Mouse (Mus musculus): ENCODE measurements at regions not wholly inside any gene's neighbourhood (a gene's known extent, or its start where the extent isn't known, plus 50 kb on each side); places are given as distances from the start of the nearest gene placed in this dataset.

DNA sequence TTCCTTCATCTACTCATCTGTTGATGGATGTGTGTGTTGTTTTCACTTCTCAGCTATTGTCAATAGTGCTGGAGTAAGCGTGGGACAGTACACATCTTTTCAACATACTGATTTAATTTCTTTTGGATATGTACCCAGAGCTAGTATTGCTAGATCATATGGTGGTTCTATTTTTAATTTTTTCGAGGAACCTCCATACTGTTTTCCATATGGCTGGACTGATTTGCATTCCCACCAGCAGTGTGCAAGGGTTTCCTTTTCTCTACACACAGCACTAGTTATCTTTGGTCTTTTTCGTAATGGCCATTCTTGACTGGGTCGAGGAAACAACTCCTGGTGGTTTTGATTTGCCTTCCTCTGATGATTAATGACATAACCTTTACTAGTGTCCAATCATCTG is 943.0 kb downstream of the Gsdmc2 start:
- DNase-seq (ENCODE audit: low spot score in 2 of 2): no peak

DNA sequence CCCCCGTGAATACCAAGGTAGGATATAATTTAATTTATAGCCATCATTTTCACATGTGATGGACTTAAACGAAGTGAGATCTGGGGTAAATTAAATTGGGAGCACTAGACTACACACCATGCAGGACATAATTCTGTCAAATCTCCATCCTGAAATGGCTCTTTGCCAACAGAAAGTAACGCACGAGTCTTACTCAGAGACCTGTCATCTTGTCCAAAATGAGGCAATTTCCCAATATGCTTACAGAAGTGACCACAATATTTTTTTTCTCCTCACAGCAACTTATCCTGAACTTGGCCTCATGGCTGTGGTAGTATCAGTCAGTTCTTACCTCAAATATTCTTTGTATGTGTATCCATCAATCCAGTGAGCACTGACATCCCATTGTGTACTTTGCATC is 955.2 kb downstream of the Gsdmc2 start:
- no peak for DNase-seq (ENCODE audit: low spot score in 2 of 2)

DNA sequence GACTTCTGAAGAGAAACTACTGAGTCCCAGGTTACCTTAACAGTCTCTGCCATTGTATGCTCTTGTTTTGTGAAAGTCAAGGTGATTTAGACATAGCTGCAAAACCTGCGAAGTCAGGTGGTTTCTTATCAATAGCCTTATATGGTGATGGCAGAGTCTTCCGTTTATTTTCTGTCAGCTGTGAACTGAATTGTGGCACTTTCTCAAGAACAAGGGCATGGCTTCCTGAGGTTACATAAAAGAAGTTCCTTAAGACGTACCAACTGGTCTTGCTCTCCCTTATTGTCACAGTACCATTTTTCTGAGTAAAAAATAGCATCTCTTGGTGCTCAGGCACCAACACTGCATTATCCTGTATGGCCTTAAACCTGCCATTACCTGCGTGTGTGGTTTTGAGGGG is 959.6 kb downstream of the Gsdmc2 start:
- DNase-seq (ENCODE audit: low spot score in 2 of 2): no peak

DNA sequence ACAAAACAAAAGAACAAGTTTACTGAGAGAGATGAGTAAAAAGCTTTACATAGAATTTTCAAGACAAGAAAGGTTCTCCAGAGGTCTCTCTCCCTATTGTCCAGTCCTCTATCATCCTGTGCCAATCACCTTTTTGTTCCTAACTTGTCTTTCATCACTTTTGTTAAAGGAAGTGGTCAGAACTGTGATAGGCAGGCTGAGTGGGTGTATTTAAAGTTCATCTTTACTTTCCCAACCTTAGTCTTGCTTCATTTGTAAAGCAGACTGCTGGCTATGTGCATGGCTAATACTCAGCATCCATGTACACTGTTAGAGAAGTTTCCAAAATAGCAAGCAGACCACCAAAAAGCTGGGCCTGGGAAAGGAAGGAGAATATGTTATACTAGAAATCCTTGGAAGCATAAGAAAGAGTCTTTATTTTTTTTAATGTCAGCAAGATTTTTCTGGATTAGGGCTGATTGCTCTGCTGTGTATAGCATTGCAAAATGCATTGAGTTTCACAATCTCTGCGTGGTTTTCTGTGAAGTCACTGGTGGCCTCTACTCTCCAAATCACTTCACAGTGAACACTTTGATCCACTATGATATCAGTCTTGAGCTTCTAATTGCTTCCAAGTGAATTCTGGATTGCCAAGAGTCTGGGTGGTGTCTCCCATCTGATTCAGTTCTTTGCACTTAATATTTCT is 973.8 kb downstream of the Gsdmc2 start:
- no peak for DNase-seq (ENCODE audit: low spot score in 2 of 2)

DNA sequence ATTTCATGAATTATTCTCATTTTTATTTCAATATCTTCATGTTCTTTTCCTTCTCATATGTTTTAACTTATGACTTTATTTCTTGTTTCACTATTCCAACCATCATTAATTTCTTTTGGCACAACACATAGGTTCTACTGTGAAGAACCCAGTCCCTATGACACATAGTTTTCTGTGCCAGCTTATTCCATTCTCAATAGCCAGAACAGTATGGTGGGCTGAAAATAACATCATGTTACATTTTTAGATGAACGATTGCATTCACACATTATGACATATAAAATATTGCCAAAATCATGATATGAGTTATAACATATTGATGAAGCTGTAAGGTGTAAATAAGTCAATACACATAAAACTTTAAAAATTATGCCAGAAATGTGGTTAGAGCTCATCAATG is 982.4 kb downstream of the Gsdmc2 start:
- no peak for DNase-seq (ENCODE audit: low spot score in 2 of 2)

DNA sequence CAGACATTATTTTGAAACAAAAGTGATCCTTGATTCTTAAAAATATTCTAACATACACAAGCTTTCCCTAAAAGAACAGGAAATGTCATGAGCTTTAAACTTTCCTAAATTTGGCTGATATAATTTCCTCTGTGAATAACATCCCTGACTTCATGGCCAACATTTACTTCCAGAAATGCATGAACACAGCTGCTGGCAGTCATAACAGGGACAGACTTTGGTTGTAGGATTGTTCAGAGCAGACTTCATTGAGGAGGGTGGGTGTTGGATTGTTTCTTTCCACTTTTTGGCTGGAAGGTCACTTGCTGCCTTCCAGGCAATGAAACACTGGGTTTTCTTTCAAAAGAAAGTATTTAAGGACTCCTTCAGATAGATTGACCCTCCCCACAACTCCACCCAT is 983.6 kb downstream of the Gsdmc2 start:
- DNase-seq (ENCODE audit: low spot score in 2 of 2): no peak

DNA sequence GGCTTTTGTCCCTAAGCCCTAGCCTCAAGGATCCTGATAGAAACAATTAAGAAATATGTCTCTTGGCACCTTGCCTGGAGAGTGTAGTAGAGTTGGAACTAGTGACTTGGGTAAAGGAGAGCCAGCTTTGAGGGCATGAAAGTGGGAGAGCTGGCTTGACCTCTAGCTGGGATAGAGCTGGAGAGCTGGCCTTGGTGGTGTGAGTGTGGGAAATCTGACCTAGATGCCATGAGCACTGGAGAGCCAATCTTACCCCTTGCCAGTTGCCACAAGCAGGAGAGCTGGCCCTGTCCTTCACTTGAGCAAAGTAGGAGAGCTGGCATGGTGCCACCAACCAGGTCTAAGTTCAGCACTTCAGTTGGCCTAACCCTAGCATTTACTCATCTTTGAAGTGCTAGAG is 995.7 kb downstream of the Gsdmc2 start:
- DNase-seq (ENCODE audit: low spot score in 2 of 2): no peak

DNA sequence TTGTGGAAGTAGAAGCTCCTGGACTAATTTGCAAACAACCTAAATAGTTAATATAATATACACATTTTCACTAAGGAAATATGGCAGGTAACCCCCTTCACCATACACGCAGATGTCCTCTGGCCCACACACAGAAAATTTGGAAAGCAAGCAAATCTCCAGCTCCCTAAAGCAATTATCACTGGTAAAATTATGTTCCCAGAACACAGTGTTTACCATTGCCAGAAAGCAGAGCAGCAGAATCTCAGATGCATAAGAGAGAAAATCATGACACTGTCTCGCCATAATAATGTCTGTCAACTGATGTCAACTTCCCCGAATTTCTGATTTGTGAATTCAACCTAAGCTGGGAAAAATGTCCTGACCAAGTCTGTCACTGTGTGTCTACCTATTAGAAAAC is 999.1 kb downstream of the Gsdmc2 start:
- DNase-seq (ENCODE audit: low spot score in 2 of 2): no peak

DNA sequence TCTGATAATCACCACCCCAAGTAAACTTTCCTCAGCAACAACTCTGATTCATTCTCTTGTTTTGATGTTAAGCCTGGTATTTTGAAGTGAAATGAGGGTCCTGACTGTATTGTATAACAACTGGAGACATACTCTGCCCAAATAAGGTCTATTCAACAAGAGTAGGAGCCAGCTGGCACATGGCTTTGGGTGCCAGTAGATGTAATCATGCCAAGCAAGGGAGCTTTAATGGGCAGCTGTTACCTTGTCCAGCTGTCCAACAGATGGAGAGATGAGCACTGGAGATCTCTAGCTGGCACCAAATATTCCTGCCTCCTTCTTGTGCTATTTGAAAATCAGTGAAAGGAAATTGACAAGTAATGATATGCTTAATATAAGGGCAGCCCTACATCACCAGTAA is 1019.4 kb downstream of the Gsdmc2 start:
- no peak for DNase-seq (ENCODE audit: low spot score in 2 of 2)

DNA sequence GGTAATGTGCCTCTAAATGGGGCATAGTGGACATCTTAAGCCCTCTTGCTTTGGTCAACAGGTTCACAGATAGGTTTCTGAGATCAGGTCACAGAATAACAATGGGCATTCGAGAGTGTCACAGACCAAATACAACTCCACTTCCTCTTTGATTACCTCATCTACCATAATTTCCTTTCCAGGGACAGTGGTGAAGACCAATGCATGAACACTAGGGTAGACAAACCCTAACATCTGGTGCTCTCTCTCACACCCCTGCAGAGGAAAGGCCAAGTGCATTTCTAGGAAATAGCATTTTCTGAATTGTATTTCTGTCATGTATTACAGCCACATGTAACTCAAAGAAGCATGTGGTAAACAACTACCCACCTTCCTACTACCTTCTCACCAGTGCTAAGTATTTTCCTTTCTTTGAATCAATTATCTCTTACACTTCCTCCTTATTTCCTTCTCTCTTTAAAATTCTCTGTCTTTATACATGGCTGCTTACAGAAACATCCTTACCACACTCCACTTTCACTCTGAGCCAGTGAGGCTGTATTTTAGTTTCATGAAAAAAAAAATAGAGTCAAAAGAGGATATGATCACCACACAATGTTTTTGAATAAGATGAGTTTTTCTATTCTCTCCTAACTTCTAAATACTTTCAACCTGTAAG is 1021.0 kb downstream of the Gsdmc2 start:
- no peak for DNase-seq (ENCODE audit: low spot score in 2 of 2)

DNA sequence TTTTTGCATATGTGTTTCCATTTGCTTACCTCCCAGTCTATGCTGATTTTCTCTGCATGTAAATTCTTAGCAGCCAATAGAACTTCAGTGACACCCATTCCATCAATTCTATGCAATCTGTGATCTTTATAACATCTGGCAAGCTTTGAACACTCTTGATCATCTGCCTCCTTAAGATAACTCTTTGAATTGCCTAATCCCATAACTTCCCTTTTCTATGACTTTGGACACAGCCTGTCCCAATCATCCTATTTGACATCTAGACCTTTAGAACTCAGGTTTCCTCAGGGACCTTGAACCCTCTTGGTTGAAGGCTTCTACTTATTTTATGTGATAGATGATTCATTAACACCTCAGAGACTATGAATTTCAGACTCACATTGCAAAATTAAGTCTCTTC is 1022.7 kb downstream of the Gsdmc2 start:
- no peak for DNase-seq (ENCODE audit: low spot score in 2 of 2)

DNA sequence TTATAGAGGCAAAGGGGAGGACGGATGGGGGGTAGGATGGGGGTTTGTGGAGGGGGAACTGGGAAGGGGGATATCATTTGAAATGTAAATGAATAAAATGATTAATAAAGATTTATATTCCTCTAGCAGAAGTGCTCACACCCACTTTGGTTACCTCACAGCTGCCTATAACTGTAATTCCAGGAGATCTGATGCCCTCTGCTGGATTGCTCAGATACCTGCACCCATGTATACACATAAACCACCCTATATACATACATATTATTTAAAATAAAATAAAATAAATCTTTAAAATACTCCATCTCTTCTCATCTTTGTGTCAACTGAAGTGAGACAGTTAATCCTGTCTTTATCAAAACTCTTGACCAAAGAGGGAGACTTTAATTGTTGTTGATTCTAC is 1031.9 kb downstream of the Gsdmc2 start:
- DNase-seq (ENCODE audit: low spot score in 2 of 2): no peak

DNA sequence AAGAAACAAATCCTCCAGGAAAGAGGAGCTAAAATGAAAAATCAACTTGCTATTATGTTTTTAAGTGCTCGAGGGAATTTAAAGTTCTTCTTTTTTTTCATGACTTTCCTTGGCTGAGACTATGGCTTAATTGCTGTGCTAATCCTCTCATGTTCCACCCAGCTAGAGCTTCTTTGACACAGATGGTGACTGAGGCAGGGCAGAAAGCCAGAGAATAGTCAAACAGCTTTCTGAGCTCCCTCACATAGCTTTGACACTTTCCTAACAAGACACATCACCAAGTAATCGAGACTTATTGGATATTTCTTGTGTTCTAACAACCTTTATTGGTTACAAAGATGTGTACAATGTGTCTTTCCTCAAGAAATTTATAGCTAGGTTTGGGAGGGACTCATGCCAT is 1033.0 kb downstream of the Gsdmc2 start:
- no peak for DNase-seq (ENCODE audit: low spot score in 2 of 2)

DNA sequence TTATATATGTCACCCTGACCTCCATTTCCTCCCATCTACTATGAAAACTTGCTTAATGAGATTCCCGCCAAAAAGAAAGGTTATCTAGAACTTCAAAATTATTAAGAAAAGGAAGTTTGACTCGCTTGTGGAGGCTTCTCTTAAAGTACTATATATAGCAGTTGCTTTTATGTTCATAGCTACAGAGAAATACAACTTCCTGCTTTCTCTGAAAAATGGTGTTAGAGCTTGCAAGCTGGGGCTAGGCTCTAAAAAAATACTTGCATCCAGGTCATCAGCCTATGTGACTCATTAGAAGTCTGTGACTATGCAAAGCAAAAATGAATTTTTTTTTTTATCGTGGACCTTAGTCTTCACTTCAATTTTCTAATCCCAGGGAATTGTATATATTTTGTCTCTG is 1035.7 kb downstream of the Gsdmc2 start:
- DNase-seq (ENCODE audit: low spot score in 2 of 2): no peak

DNA sequence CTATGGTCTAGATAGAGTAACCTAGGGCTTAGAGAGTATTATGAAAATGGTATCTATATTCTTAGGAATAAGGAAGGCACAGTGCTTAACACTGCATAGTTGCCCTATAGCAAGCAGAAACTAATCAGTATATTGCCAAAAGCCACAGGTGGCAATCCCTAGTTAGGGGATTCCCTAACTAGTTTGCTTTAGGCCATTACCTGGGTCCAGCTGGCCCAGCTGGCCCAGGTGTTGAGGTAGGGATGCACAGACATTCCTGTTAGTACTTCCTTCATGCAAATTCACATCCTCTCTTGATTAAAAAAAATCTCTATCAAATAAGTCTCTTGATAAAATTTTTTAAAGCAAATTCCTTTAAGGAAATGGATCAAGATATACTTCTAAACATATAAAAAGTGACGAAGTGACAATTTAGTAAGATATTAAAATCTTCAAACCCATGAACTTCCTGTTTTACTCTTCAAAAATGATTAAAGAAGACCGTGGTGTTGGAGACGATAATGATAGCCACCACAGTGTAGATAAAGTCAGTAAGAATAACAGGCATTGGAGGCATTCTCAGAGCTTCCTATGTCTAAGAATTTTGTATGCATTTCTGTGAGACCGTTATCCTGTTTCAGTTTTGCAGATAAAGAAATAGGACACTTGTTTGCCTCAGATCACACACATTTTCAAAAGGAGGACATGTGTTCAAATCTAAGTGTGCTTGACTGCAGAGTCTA is 1036.7 kb downstream of the Gsdmc2 start:
- no peak for DNase-seq (ENCODE audit: low spot score in 2 of 2)

DNA sequence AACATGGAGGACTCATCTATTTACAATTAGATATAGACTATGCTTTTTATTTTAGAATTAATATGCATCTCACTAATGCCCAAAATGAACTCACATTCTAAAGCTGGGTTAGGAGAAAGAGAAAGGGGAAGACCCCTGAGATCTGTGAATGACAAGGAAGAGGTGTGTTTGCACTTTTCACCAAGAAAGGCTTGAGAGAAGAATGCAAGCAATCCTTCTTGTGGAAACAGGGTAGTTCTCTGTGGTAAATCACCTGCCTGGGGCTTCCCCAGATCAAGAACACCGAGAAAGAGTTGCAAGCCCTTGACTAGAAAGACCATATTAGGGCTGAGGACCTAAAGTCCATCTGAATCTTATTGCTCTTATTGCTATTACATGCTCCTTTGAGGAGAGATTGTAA is 1037.6 kb downstream of the Gsdmc2 start:
- no peak for DNase-seq (ENCODE audit: low spot score in 2 of 2)

DNA sequence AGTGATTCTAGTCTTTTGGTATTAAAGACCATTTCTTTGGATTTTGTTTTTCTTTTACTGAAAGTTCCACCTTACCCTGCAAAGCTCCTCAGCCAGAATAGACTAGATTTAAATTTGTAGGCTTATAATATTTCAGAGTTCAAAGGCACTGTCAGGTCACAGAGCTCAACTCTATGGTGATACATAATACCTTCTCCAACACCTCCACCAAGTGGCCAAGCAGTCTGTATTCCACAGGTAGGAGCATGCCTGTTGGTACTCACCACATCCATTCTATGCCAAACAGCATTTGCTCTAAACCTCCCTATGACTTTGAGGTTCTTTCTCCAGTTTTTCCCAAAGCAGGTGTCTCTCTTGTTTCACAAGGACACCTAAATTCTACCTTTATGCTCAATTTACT is 1042.2 kb downstream of the Gsdmc2 start:
- no peak for DNase-seq (ENCODE audit: low spot score in 2 of 2)

DNA sequence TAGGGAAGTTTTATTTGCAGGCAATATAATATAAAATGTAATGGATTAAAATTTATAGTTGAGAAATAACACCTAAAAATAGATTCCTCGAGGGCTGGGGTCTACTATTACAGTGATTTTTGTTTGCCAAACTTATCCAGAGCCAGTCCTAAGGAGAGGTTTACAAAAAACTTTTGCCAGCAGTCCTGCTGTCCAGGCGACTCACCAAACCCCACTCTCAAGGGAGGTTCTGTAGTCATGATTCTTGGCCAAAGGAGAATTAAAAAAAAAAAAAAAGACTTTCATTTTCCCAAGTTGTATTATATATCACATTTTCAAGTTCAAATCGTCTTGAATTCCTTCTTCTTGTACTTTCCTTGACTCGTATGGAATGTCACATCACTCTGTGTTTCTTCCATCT is 1046.2 kb downstream of the Gsdmc2 start:
- DNase-seq (ENCODE audit: low spot score in 2 of 2): no peak

DNA sequence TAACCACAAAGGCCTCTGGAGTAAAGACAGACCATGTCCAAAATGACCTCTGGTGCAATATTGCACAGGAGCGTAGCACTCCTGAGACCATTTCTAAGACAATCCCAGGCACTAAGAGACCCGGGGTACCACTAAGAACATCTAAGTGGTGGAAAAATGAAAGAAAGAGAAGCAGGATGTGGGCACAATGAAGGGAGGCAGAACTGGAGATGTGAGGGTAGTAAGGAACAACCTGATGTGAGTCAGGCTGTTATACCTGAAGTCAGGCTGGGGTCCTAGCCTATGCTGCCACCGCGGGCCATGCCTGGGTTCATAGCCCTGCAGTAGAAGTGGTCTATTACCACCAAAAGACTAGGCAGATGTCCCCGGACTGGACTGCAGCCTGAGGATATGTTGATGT is 1051.4 kb downstream of the Gsdmc2 start:
- DNase-seq (ENCODE audit: low spot score in 2 of 2): no peak

DNA sequence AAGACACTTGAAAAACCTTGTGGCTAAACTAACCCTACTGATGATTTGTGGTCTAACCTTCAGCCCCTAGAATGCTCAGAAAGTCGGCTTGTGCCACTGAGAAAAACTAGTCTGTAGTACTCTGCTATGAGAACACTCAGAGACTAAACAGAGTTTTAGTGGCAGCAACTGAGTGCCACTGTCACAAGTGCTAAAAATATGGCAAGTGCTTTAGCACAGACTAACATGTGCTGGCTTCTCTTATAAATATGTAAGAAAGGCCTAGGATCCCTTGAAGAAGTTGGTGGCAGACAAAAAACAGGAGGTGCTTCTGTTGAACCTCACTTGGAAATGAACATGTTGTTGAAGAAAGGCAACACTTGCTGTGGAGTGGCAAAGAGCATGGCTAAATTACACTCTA is 1052.9 kb downstream of the Gsdmc2 start:
- no peak for DNase-seq (ENCODE audit: low spot score in 2 of 2)

DNA sequence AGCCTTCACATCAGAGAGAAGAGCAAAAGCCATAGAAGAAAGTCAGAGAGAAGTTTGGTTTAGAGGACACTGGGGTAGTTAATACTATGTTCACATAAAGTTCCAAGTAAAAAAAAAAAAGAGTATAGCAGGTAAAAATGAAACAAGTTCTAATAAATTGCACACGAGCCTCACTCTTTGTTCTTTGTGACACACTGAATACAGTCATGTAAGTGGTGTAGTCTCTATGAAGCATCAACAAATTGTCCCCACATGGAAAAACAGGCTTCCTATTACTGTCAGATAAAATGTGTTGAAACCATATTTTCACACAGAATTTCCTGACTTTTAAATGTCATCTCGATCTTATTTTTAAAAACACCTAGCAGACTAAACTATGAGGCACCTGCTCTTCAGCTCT is 1057.2 kb downstream of the Gsdmc2 start:
- no peak for DNase-seq (ENCODE audit: low spot score in 2 of 2)

DNA sequence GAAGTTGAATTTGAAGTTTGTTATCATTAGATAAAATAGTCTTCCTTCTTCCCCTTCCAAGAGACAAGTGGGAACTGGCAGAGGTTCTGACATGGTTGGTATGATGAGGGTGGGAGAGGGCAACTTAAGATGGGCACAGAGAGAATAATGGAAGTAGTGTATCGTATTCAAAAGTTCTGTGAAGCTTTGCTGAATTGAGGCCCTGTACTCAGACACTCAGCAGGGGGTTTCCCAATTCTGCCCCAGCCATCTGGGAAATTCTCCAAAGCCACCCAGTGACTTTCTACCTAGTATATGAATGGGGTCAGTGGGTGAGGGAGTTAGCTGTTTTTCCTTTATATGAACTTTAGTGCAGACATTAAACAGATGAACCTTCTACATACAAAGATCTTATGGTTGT is 1058.7 kb downstream of the Gsdmc2 start:
- no peak for DNase-seq (ENCODE audit: low spot score in 2 of 2)

DNA sequence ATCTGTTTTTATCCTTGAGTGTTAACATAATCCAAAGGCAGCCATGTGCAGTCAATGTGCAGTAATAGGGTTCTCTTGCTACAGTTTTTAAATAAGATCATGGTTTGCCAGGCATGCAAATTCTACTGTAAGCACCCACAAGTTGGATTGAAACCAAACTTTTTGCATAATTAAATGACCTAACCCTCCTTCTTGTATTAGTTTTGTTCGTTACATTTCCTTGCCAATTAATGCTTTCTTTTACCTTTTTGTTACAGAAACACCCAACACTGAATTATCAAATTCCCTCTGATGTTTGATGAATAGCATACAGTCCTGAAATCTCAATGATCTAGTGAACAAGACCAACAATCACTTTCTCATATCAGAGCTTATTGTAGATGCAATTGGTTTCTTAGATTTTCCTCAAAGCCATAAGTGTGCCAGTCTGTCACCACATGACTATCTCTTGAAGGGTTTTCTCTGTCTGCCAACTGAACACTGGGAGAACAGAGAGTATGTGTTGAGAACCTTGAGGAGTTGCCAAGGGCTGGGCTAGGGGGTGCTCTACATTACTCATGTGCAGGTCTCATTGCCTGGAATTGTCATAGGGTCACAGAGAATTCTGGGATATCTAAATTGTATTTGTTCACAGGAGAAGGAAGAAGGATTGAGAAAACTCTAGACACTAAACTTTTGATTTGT is 1060.4 kb downstream of the Gsdmc2 start:
- no peak for DNase-seq (ENCODE audit: low spot score in 2 of 2)
